Mouse (Mus musculus): Measurements from ENCODE around the gene Arhgef28. TPM values are rescaled to one million over a fixed set of nuclear protein-coding genes. Genes with fewer than 3 reads are reported as not detected.
A peak's percentile ranks its signal among the peaks of the same experiment; 100 is the strongest.
"Not testable (repeated sequence)": the region's sequence is repeated elsewhere in the genome, so short reads cannot be mapped to it uniquely, and the experiment has no call there.

The Arhgef28 gene
- total RNA-seq, 2 experiments from 2014 or later: 52.0 to 54.8 TPM

DNA sequence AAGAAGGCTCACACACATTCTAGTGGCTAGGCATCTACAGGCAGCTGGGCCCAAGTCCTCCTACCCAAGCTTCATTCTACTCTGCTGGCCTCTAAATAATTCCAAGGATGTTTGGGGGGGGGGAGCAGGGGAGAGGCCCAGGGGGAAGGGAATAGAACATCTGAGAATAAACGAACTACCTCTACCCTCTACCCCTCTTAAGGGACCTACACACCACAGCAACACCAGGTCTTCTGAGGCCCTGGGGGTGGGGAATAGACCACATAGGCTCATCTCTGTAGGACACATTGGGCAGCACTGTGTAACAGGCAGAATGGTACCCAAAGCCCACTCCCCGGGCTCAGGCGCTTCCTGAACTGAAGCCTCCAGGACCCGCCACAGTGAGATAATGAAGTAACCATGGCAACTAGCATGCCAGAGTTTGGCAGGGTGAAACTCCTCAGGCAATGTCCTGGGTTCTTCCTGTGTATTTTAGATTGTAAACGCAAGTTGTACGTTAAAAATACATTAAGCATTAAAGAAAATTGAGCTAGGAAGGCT lies 177.5 kb downstream of the Arhgef28 start:
- DNase-seq (ENCODE audit: extremely low spot score in 1 of 2, low spot score in 2 of 2): no peak
- intact Hi-C loops (cut with DNase I): no loop called here

DNA sequence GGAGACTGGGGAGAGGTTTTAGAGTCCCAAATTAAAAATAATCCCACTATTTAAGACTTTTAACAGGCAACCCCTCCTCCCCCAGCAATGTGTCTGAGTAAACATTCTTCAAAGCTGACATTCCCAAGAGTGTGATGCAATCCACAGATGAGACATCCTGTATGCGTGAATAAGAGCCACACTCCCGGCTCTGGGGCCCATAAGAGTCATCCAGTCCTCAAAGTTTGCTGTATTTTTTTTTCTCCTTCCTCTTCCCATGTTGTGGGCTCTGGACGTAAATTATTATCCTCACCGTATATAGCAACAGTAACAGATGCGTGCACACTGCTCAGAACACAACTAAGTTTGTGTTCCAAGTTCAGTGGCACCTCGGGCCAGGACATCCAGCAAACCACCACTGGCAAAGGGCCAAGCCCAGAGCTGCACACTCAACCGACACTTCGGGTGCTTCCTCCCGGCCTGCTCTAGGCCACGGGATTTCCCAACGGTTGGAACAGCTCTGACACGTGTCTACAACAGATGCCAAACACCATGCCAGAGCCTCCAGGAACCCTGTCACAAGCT lies 178.5 kb downstream of the Arhgef28 start:
- DNase-seq (ENCODE audit: extremely low spot score in 1 of 2, low spot score in 2 of 2): peak in 1 of 2 experiments; percentile 78

DNA sequence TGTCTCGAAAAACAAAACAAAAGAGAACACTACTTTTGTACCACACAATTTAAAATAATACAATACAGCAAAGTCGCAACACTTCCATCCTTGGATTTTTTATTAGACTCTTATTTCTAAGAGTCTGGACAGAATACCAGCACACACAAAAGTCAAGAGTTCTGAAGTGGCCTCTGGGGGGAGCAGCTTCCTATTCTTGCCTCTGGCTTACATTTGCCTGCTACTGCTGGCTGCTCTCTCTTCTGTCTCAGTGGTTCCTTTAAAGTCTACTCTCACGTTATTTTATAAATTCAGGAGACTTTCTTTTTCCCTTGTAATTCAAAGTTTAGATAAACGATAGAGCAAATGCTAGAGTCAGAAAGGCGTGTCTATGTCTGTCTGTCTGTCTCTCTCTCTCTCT lies 179.1 kb downstream of the Arhgef28 start:
- peak in 1 of 2 experiments; percentile 44 for DNase-seq (ENCODE audit: extremely low spot score in 1 of 2, low spot score in 2 of 2)
- intact Hi-C loops (cut with DNase I): no loop called here

More for the DNA sequence above, 178.5 kb downstream of the Arhgef28 start:
- intact Hi-C loops (cut with DNase I): no loop called here

DNA sequence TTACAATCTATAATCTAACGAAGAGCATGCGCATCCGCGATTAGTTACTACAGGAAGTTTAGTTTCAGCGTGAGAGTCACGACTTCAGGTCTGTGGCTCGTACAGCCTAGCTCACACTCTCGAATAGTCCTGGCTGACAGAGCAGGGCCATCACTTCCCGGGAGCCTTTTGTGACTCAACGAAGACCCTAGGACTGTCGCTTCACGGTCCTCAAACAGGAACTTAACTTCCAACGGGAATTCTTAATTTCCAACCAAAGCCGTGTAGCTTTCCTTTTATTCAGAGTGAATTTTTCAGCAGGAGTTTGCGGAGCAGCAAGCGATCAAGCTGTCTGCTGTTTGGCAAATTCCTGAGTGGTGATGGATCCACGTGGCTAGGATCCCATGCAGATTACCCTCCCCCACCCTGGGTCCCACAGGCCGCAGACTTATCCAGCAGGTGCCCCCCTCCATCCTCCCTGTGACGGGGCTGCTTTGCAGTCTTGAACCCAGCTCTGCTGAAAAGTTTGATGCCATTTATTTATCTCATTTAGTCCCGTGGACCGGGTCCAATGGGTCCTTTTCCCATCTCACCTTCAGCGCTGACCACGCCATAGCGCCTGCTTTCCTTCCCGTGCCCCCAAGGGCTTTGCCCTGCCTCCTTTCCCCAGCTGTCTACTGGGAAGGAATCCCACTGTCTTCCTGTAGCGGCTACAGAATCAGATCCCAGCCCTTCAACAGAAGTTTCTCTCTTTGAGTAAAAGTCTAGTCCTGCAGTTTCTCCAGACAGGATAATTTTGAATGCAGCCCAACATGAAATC lies 180.3 kb downstream of the Arhgef28 start:
- intact Hi-C loops (cut with DNase I): no loop called here
- no peak for DNase-seq (ENCODE audit: extremely low spot score in 1 of 2, low spot score in 2 of 2)

DNA sequence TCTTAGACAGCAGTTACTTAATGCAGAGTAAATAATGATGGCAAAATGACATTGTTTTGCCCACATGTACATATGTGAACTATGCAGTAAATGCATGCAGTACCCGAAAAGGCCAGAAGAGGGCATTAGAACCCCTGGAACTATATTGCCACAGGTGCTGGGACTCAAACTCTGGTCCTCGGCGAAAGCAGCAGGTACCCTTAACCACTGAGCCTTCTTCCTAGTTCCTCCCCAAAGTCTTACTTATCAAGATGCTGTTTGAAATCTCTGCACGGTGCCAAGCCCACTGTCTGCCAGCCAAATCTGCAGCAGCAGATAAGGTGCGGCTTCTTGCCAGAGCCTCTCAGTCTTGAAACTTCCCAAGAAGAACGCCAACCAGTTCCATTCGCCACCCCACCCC lies 181.1 kb downstream of the Arhgef28 start:
- no peak for DNase-seq (ENCODE audit: extremely low spot score in 1 of 2, low spot score in 2 of 2)
- intact Hi-C loops (cut with DNase I): no loop called here

DNA sequence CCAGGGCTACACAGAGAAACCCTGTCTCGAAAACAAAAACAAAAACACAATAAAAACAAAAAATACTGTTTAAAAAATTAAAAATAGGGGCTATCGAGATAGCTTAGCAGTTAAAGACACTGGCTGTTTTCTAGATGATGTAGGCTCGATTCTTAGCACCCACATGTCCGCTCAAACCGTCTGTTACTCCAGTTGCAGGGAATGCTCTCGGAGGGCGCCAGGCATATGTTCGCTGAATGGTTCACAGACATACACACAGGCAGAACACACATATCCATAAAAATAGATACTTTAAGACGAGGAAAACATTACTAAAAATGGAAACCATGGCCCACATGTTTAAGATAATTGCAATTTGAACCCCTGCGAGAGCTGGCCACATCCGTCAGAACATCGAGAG lies 181.6 kb downstream of the Arhgef28 start:
- DNase-seq (ENCODE audit: extremely low spot score in 1 of 2, low spot score in 2 of 2): no peak
- intact Hi-C loops (cut with DNase I): no loop called here

DNA sequence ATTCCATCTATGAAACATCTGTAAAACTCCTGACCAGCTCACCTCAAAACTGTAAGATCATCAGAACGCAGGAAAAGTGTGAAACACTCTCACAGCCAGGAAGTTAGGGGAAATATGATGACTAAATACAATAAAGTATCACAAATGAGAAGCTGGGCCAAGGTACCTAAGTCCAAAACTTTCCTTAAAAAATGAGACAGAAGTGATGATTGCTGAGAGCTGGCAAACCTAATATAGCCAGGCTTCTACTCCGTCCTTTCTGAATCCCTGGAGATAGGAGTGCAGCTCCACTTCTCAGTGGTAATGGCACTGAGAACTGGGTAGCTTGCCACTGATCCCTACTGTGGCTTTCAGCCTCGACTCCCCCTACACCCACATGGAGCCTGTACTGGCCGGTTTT lies 184.3 kb downstream of the Arhgef28 start:
- DNase-seq (ENCODE audit: extremely low spot score in 1 of 2, low spot score in 2 of 2): no peak
- intact Hi-C loops (cut with DNase I): no loop called here

DNA sequence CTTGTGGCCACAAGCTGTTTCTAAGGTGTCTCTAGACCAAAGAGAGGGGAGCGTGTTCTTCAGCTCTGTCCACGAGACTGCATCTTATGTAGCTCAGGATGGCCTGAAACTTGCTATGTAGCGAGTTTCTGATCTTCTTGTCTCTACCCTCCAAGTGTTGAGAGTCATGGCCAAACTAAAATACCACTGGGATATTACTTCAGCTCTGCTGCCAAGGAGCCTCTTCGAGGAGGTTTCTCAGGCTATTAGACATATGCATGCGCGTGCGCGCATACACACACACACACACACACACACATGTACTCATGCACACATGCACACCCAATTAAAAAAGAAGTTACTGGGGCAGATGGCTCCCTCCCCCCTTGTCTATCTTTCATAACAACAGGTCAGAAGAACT lies 187.4 kb downstream of the Arhgef28 start:
- intact Hi-C loops (cut with DNase I); DNase-seq (ENCODE audit: extremely low spot score in 1 of 2, low spot score in 2 of 2): not testable (repeated sequence)

DNA sequence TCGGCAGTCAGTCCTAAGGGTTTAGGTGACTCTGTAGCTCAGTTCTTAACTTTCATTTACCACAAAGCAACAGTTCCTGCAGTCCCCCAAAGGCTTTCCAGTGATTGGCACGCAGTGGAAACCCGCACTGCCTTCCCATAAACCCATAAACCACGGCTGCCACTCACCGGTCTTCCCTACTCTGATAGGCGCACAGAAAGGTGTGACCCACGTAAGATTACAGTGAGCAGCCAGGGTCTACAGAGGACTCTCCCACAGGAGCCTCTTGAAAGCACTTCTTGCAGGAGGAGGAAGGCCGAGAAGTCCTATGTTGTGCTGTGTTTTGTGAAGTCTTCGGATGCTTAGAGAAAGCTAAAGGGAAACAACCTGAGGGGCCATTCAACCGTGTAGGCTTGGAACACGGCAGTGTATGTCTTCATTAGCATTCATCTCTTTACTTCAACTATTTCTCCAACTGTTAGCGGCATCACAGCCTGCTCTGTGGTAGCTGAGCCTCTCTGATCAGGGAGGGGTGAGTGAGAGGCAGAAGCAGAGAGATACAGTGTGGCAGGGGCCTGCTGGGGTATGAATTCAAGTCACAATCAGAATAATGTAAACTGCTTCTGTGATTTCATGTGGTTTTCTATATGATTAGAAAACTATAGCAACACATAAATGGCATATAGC lies 189.2 kb downstream of the Arhgef28 start:
- intact Hi-C loops (cut with DNase I): no loop called here
- DNase-seq (ENCODE audit: extremely low spot score in 1 of 2, low spot score in 2 of 2): no peak

DNA sequence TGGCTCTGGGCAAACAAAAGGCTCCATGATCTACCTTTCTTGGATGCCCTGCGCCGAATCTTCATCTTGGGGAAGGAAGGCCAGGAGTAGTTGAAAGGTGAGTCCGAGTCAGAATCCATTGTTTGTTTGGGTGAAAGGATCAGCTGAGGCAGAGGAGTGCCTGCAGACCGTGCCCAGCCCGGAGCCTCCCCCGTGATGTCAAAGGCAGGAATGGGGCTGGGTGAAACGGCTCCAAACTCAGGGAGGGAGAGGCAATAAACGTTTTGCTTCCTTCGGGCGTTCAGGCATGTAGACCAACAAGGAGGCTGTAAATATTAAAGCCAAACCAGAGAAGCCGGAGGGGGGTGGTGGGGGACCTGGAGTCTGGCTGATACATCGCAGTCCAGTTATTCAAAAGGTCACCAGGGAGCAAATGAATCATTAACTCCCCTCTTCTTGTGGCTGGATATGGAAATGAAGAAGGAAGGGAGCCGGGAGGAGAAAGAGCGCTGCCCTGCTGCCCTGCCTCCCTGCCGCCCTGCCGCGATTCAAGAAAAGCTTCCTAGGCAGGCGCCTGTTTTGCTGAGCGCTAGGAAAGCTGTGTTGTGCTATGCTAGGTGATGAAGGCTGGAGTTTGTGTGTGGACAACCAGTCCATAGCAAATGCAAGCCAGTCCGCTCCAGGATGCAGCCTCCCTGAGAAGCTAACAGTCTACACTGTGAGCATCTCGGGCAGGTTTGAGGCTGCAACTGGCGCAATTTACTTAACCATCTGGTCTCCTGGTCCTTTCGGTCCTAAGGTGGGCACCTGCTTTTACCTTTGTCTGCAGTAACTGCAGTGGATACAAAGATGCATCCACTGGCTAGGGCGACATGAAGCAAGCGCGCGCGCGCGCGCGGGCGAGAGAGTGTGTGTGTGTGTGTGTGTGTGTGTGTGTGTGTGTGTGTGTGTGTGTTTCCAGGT lies 190.0 kb downstream of the Arhgef28 start:
- DNase-seq (ENCODE audit: extremely low spot score in 1 of 2, low spot score in 2 of 2): no peak

DNA sequence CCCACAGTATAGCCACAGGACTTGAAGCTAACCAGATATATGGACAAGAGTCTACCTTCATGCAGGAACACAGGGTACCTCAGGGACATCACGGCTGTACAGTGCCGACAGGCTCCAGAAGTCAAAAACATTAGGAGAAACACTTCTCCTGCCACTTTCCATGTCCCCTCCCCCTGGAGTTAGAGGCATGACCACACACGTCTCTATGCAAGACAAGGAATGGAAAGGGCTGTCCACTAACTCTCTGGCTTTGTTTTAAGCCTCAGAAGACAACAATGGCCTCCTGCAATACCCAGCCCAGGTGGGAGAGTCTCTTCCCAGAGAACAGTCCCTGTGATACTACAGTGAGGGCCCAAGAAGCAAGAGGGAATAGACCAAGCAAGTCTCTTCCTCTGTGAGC lies 191.3 kb downstream of the Arhgef28 start:
- intact Hi-C loops (cut with DNase I): no loop called here
- DNase-seq (ENCODE audit: extremely low spot score in 1 of 2, low spot score in 2 of 2): no peak

More for the DNA sequence above, 190.0 kb downstream of the Arhgef28 start:
- intact Hi-C loops (cut with DNase I): no loop called here

DNA sequence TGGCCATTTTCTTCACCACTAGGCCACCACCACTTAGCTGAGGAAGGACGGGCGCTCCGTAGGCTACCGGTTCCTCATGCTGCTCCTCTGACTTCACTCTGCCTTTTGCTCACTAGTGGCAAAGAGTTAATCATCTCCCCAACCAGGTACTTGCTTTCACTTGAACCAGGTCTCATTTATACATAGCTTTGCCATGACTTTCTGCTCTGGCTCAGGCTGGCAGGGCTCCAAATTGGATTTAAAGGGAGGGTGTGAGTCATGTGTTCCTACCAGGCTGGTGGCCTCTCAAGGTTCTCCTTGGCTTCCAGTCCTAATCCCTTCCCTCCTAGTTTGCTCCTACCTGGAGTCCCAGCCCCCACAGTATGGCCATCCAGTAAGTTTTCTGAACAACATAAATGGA lies 192.5 kb downstream of the Arhgef28 start:
- DNase-seq (ENCODE audit: extremely low spot score in 1 of 2, low spot score in 2 of 2): no peak
- intact Hi-C loops (cut with DNase I): no loop called here

DNA sequence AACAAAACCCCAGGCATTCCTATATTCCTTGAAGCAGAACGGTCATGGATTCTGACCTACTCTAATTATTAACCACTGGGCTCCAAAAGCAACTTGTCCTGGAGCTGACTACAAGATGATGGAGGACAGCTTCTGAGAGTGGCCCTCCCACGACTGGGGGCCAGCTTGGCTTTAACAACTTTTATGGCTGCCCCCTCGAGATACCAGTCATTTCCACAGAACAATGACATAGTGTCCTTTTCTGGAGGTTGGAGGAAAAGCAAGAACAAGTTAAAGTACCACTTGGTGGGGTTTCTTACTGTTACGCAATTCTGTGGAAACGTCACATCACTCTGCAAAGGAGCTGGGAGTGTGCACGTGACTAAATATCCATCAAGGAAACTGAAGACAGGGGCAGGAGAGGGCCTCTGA lies 194.3 kb downstream of the Arhgef28 start:
- intact Hi-C loops (cut with DNase I): no loop called here

DNA sequence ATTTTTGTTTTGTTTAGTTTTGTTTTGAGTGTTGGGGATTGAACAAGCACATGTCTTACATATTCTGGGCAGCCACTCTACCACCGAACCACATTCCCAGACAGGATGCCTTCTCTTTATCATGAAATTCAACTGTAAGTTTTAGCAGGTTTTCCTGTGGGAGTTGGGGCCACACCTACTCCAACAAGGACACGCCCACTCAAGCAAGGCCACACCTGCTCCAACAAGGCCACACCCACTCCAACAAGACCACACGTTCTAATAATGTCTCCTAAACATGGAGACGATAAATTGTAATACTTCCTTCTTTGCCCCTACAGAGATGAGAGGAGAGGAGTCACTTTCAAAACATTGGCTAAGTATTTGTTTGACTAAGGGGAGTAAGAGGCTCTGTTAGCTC lies 197.2 kb downstream of the Arhgef28 start:
- intact Hi-C loops (cut with DNase I): no loop called here
- DNase-seq (ENCODE audit: extremely low spot score in 1 of 2, low spot score in 2 of 2): no peak

More for the DNA sequence above, 194.3 kb downstream of the Arhgef28 start:
- DNase-seq (ENCODE audit: extremely low spot score in 1 of 2, low spot score in 2 of 2): no peak

DNA sequence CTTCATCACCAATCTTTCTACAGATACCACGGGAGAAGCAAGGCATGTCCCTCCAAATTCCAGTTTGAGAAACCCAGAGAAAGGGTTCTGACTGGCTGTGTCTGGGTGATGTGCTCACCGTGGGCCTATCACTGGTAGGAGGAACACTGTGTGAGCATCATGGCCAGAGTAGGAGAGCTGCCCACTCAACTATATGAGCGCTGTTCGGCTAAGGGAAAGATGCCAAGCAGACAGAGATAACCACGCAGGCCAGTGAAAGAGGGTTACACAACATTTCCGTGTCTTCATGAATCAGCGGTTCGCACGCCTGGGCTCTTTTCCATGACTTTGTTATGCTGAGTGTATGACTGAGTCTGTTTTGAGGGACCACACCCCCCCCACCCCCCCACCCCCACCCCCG lies 197.7 kb downstream of the Arhgef28 start:
- DNase-seq (ENCODE audit: extremely low spot score in 1 of 2, low spot score in 2 of 2): no peak

DNA sequence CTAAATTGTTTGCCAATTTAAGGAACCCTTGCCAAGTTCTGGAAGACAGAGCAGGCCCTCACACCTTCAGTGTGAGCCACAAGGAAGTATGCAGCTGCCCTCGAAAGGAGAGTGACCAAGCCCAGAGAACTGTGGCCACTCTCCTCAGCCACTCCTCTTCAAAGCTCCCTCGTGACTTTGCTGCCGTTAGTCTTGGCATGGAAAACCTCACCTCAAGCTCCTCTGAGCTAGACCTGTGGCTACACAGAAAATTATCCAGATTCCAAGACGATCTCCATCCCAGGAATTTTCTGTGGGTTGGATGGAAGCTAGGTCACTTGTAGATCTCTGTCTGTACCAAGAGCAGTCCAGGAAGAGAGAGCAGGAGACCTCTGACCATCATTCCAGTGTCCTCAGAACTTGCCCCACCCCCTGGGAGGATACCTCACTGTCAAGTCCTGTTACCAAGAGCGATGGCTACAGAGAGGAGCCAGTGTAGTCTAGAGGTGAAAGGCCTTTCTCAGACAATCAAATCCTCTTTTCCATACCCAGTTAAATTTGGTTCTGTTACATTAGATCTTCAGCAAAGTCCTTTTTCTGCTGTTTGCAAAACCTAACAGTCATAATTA lies 200.5 kb downstream of the Arhgef28 start:
- DNase-seq (ENCODE audit: extremely low spot score in 1 of 2, low spot score in 2 of 2): no peak
- intact Hi-C loops (cut with DNase I): no loop called here

More for the DNA sequence above, 197.7 kb downstream of the Arhgef28 start:
- intact Hi-C loops (cut with DNase I): no loop called here

DNA sequence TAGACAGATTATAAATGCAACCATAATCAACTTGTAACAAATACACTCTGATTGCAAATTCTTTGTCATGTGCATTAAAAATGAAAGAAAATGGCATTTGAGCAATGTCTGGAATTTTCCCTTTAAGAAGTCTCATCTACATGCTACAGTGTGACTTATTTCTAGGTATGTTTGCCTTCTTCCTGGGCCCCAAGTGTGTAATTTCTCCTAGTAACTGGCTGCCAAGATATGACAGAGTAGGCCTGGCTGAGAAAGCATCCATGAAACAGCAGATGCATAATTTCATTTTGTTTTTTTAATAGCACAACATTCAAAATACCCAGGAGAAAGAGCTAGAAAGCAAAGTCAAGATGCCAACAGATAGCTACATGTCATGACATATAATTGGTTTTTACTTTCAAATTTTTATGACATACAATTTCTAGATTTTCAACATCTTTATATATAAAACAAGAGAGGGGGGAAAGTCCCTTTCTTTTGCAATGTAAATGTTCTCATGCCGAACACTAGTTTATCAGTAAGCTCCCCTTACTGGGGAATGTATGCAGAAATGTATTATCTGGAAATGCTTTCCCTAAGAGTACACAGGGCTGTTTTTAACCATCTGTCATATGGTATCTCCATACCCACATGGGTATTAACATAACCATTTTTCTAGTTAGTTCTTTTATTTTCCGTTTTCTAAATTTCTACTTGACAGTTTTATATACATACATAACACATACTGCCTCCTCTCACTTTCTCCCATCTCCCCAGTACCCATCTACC lies 201.4 kb downstream of the Arhgef28 start:
- intact Hi-C loops (cut with DNase I): no loop called here
- no peak for DNase-seq (ENCODE audit: extremely low spot score in 1 of 2, low spot score in 2 of 2)

DNA sequence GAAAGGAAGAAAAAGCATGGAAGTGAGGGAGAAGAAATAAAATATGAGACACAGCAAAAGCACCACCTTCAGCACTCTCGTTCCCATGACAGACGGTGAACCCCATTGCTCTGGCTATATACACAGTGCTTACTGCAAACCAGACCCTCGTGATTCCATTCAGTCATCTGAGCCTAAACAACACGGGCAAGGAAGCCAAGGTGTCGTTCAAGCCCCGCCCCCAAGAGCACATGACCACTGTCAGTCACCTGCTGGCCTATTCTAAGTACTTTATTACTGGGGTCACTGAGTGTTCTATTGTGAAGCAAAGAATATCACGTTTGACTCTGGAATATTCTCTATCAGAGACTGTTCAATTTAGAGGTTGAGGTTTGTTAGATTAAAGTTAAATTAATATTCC lies 202.5 kb downstream of the Arhgef28 start:
- intact Hi-C loops (cut with DNase I): no loop called here
- DNase-seq (ENCODE audit: extremely low spot score in 1 of 2, low spot score in 2 of 2): no peak
